Mouse (Mus musculus): ENCODE results near the gene 6430531B16Rik.

DNA sequence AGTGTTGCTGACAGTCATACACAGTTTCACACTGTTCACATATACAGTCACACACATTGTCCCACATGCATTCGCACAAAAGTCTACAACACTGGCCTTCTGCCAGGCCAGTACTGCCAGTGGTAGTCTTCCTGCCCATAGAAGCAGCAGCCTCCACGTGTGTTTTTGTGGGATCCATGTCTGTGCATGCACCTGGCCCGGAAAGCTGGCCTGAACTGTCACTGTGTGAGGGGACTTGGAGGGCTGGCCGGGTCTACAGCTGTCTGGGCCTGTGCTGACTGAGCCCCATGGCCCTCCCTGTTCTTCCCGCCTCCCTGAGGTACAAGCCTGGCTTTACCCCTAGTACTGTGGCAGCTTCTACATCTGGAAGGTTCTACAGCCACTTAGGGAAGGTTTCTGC lies 7.6 kb downstream of the 6430531B16Rik start:
- no peak for TF ChIP-seq POLR2AphosphoS5 (IDR thresholded peaks at IDR 0.05; ENCODE audit: borderline replicate concordance, low read depth, low read length)
- TF ChIP-seq GATA1 (IDR thresholded peaks at IDR 0.05; ENCODE audit: low read depth, low read length), result no peak
- TF ChIP-seq MYC (IDR thresholded peaks at IDR 0.05; ENCODE audit: low read depth, low read length), result no peak
- no peak for TF ChIP-seq EP300 (IDR thresholded peaks at IDR 0.05; ENCODE audit: low read depth in 1 of 2, low read length in 2 of 2)
- TF ChIP-seq POLR2A (IDR thresholded peaks at IDR 0.05; ENCODE audit: control insufficient read depth in 1 of 2, insufficient read depth in 1 of 2, low read depth in 1 of 2, low read length in 2 of 2, poor library complexity in 1 of 2), result no peak
- no peak for TF ChIP-seq ZNF384 (IDR thresholded peaks at IDR 0.05; ENCODE audit: low read depth, low read length)
